Mouse (Mus musculus) c-Kit-positive CD71-negative TER-119-negative erythroid progenitor cells, embryonic 14.5 days (primary cell): ENCODE results near the gene Ciao1.
A peak's percentile ranks its signal among the peaks of the same experiment; 100 is the strongest.
"Not testable (repeated sequence)": the region's sequence is repeated elsewhere in the genome, so short reads cannot be mapped to it uniquely, and the experiment has no call there.

Experiments used
- DNase-seq: peaks from one replicate; pipeline ENCODE4 v3.0.0-alpha.2; 2013; ENCODE audit warnings: low read depth

Gene Ciao1

GRCm38 (mm10) chr2:127247592-127248333, at the start of gene Ciao1, which contains the start of gene Tmem127:
TSS of gene Ciao1 (minus strand) at chr2:127247816.
TSS of gene Tmem127 (plus strand) at chr2:127247908.
- DNase-seq = peak; percentile 99

GRCm38 (mm10) chr2:127297001-127297805, 49.6 kb upstream of the Ciao1 start:
- no peak for DNase-seq

- DNase-seq = no peak
Measured at GRCm38 (mm10) chr2:127292250-127292649, 44.6 kb upstream of the Ciao1 start.

GRCm38 (mm10) chr2:127278162-127278561, 30.5 kb upstream of the Ciao1 start:
- no peak for DNase-seq

GRCm38 (mm10) chr2:127275551-127276320, 28.1 kb upstream of the Ciao1 start:
- DNase-seq = no peak

GRCm38 (mm10) chr2:127274590-127274989, 27.0 kb upstream of the Ciao1 start:
- DNase-seq = no peak

GRCm38 (mm10) chr2:127272806-127273205, 25.2 kb upstream of the Ciao1 start:
- DNase-seq = no peak

- not testable (repeated sequence) for DNase-seq
Measured at GRCm38 (mm10) chr2:127272049-127272448, 24.4 kb upstream of the Ciao1 start.

- DNase-seq = no peak
Measured at GRCm38 (mm10) chr2:127271042-127271515, 23.5 kb upstream of the Ciao1 start.

- DNase-seq = peak; percentile 61
Measured at GRCm38 (mm10) chr2:127270300-127271041, 22.9 kb upstream of the Ciao1 start.

- peak; percentile 91 for DNase-seq
Measured at GRCm38 (mm10) chr2:127269491-127270299, 22.1 kb upstream of the Ciao1 start, which contains the start of gene Stard7. TSS of gene Stard7 (plus strand) at chr2:127270218.

- DNase-seq = no peak
Measured at GRCm38 (mm10) chr2:127267854-127268253, 20.2 kb upstream of the Ciao1 start.

GRCm38 (mm10) chr2:127262480-127262879, 14.9 kb upstream of the Ciao1 start:
- no peak for DNase-seq

GRCm38 (mm10) chr2:127259340-127259739, 11.7 kb upstream of the Ciao1 start:
- DNase-seq = no peak

- DNase-seq = no peak
Measured at GRCm38 (mm10) chr2:127255294-127255693, 7.7 kb upstream of the Ciao1 start.

GRCm38 (mm10) chr2:127254604-127255134, 7.1 kb upstream of the Ciao1 start:
- DNase-seq = no peak

- no peak for DNase-seq
Measured at GRCm38 (mm10) chr2:127252787-127253186, 5.2 kb upstream of the Ciao1 start.

GRCm38 (mm10) chr2:127251880-127252527, 4.4 kb upstream of the Ciao1 start:
- no peak for DNase-seq

GRCm38 (mm10) chr2:127251457-127251856, 3.8 kb upstream of the Ciao1 start:
- no peak for DNase-seq
